Mouse (Mus musculus): ENCODE results near the gene Zfp750.

Zfp750 gene

GRCm38 (mm10) chr11:121475699-121476415, 43.3 kb downstream of the Zfp750 start:
- DNase-seq (ENCODE audit: low read depth, low spot score) = peak; percentile 79

- DNase-seq (ENCODE audit: low read depth, low spot score) = no peak
Observed at GRCm38 (mm10) chr11:121474831-121475230, 44.3 kb downstream of the Zfp750 start.

- no peak for DNase-seq (ENCODE audit: low read depth, low spot score)
Observed at GRCm38 (mm10) chr11:121467408-121467807, 51.7 kb downstream of the Zfp750 start.

All from A20 (cell line).